Mouse (Mus musculus) left cerebral cortex, postnatal 14 days (tissue): ENCODE results near the gene Urad. TPM values are rescaled to one million over a fixed set of nuclear protein-coding genes. Genes with fewer than 3 reads are reported as not detected.

ENCODE experiments used
- DNase-seq, 2 experiments: peaks; one replicate each; pipeline ENCODE4 v3.0.0; 2021 to 2022; ENCODE audit warnings: low spot score in 2 of 2, mixed read lengths in 1 of 2
- intact Hi-C: fragments of 180-260 bp; cut with DNase I; formaldehyde crosslinking; loops from one replicate; pipeline ENCODE4 v1.15.1; 2025
- long read RNA-seq, 2 experiments: library from polyadenylated mRNA; stranded (forward); transcript quantifications; one replicate each; pipeline ENCODE4 v2.0.0; 2021
- total RNA-seq, 2 experiments: library from RNA; stranded (reverse); gene quantifications; 2 replicates each; pipeline ENCODE4 v1.2.3; 2021

Urad gene
- total RNA-seq = not detected
- long read RNA-seq, experiment 1 = 0 reads
- long read RNA-seq, experiment 2 = 0 reads

DNA sequence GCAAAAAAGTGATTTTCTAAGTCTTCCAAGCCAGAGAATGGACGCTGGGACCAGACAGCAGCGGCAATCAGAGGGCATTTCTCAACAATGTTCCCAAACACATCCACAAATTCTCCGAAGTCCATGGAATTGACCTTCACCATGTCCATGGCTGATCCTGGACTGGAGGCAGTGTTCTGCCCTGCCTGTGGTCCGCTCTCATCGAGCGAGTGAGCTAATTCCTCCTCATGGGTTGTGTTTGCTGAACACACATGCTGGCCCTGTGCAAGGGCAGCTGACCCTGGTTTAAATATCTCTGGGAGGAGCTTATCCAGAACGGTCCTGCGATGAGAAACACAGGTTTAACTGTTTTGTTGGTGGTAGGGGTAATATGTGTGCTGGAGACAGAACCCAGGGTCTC is at the start of gene Urad:
TSS of gene Urad (minus strand) at position 258 of the 400 bp plus-strand sequence.
- DNase-seq = no peak
- intact Hi-C loops = no loop called here

DNA sequence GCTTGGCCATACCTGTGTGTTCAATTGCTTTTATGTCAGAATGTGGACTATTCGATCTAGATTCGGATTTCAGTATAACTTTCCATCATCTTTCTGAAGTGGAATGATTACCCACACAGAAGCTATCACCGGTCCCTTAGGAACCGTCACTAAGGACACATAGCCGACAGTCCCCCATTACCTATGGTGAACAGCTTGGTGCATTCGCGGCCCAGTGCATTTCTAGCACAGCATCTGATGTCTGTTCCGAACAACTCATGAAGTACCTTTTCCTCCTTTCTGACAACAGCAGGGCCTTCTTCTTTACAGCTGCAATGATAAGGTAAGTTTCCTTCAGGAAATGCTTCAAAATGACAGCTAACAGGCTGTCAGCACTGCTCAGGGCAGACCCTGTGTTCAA is 48.0 kb upstream of the Urad start:
- intact Hi-C loops = no loop called here
- no peak for DNase-seq

DNA sequence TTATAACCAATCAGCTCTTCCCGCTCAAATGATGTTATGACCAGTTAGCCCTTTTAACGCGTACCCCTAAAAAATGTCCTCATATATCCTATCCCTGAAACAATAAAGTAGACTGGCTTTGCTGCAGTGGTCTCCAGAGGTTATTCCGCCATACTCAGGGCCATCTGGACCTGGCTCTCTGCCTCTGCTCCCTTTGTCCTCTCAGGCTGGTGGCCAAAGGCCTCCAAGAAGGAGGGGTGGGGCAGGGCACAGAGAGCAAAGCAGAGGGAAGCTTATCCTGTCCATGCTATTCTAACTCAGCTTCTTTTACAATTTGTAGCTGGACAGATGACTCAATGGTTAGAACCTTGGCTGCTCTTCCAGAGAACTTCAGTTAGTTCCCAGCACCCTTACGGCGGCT is 46.0 kb upstream of the Urad start:
- intact Hi-C loops = no loop called here
- no peak for DNase-seq

DNA sequence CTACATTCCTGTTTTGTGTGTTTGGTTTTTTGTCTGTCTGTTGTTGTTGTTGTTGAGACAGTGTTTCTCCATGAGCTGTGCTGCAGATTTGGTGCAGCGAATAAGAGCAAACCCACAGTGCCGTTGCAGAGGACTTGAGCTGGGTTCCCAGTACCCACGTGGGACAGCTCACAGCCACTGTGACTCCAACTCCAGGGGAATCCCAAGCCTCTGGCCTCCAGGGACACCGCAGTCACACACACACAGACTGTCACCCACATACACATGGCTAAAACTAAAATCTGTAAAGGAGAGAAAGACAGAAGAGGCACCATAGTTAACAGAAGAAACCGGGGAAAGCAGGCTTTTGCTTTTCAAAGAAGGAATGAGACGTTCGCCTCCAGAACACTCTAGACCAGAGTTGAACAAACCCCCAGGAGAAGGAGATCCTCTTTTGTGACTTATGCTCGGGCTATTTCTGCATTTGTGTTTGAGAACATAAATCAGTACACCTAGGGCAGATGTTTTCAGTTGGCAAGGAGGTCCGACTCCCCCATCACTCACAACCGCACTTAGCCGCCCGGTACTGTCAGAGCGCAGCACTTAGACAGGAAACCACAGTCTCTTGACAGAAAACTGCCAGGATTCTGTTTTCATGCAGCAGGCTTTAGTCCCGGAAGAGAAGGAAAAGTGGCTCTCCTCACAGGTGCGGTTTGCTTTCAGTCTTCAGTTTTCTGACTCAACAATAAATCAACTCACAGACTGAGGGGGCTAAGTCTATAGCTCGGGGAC is 43.9 kb upstream of the Urad start:
- no peak for DNase-seq
- intact Hi-C loops = no loop called here

DNA sequence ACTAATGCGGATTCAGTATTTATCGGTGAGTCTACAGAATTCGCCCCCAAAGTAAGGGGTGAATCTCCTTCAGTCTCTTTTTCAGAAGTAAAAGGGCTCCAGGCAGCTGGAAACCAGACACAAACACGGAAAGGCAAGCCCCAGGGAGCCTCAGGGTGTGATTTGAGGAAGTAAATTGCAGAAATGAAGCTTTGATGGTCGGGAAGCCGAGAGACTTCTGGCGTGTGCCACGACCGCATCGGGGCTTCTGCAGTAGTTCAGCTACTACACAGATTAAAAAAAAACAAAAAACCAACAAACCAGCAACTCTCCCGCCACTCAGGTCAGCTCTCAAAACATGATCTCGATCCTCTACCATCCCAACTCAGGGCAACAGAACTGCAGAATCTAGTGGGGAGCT is 40.8 kb upstream of the Urad start:
- peak; percentile 11 to 43 for DNase-seq
- intact Hi-C loops = no loop called here

DNA sequence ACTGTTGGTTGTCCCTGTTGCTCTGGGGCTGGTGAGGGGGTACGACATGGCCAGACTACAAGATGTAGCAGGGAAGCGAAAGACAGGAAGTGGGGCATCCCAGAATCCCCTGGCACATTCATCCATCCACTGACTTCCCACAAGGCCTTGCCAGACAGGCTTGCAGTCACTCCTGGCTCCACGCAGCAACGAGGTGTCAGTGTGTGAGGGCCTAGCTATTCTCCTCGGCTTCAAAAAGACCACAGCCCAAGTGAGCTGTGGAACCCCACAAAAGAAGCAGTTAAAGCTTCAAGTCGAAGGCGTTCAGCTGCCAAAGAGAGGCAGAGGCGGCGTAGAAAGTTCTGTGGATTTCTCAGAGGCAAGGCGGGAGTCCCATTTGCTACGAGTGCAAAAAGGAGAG is 36.2 kb upstream of the Urad start:
- intact Hi-C loops = no loop called here
- no peak for DNase-seq

DNA sequence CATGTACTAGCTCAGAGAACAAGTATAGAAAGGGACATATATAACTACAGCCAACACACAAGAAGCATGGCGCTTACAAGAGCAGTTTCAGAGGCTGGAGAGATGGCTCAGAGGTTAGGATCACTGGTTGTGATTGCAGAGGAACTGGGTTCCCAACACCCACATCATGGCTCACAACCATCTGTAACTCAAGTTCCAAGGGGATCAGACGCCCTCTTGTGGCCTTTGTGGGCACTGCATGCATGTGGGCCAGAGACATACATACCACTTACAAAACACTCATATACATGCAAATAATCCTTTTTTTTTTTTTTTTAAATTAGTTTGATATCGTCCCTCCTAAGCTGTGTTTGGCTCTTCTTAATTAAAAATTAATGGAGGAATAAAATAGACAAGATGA is 35.3 kb upstream of the Urad start:
- DNase-seq = no peak
- intact Hi-C loops = no loop called here

DNA sequence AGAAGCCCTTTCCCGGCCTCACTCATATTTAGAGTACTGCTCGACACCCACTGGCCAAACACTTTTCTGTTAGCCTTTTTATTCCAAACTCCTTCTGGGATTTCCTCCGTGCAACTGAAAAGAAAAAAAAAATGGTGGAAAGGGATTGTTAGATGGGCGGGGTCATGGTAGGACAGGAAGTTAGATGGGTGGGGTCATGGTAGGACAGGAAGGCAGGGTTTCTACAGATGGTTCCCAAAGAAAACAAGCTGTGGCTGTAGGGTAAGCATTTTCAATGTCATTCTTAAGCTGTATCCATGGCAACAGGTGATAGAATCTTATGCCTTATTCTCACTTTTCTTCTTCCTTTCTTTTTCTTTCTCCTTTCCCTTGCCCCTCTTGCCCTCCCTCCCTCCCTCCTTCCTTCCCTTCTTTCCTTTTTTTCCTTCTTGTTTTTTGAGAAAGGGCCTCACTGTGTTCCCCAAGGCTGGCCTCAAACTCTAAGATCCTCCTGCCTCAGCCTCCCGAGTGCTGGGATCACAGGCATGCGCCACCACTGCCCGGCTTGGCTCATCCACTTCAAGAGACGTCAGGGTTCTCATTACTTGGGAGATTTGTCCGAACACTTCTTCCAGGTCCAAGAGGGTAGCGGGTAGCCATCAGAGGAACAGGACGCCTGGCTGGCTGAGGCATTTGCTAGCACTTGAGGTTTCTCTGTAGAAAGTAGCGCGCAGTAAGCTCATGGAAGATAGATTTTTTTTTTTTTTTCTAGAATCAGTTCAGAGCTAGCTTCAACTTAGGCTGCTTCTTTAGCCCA is 34.2 kb upstream of the Urad start:
- intact Hi-C loops = no loop called here
- DNase-seq = no peak

DNA sequence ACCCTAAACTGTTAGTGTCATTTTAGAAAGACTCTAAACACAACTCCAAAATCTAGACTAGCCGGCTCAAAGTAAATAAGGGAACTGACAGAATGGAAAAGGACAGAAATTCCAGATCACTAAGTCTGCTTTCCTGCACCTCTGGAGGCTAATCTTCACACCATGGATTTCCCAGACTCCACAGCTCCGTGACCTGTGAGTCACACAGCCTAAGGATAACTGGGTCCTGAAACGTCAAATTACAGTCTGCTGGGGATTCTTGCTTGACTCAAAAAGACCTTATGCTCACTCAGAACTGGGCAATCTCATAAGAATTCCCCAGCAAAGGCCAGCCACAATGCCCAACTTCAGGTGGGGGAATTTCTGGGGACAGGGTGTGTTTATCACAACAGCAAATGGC is 33.5 kb upstream of the Urad start:
- DNase-seq = no peak
- intact Hi-C loops = no loop called here

DNA sequence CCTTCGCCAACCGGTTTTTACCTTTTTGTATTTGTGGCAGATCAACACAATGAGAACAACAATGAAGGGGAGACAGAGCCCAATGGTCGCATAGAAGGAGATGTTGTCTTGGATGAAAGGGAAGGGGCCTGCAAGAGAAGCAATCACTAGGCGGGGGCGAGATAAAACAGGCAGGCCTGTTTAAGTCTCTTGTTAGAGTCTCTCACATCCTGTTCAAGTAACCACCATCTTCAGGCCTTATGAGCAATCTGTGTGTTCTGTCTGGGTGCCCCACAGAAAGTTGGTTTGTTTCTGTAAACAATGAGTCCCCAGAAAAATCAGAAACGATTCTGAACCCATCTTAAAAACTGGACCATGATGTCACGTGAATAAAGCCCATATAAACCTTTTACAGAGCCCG is 32.7 kb upstream of the Urad start:
- intact Hi-C loops = no loop called here

DNA sequence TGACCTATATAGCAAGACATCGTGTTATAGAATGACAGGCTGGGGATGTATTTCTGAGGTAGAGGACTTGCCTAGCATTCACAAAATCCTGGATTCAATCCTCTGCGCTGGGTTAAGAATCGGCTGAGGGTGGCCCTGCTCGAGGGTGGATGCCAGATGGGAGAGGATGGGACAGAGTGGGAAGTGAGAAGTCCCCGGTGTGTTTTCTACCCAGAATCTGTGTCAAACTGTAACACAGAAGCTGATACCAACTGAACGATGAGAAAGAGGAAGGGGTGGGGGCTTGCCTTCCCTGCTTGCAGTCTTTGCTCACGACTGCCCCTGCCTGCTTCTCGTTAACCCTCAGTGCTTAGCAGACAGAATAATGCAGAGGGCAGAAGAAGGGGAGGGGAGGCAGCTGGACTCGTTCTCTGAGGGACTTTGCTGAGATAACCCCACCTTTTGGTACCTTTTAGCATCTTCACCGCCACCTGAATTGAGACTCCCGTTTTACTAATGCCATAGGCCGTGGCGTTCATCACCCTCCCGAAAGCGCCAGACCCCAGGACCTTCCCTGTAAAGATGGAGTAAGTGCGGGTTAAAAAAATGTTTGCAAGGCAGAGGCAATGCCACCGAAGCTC is 32.0 kb upstream of the Urad start:
- peak; percentile 66 to 73 for DNase-seq
- intact Hi-C loops = no loop called here

More for the DNA sequence above, 32.7 kb upstream of the Urad start:
- DNase-seq = no peak

DNA sequence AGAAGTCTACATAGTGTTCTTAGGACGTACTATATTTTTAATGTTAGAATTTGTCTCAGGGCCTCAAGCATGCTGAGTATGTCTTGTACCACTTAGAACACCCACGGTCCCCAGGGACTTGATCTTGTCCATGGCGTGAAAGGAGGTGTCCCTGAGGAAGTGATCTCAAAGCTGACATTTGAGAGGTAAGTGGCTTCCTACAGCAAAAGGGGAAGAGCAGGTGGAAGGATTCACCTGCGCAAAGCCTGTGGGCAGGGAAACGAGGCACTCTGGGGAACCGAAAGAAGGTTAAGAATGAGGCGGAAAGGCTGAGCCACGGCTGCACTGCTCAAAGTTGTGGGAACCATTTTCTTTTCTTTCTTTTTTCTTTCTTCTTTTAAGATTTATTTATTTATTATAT is 29.7 kb upstream of the Urad start:
- no peak for DNase-seq

DNA sequence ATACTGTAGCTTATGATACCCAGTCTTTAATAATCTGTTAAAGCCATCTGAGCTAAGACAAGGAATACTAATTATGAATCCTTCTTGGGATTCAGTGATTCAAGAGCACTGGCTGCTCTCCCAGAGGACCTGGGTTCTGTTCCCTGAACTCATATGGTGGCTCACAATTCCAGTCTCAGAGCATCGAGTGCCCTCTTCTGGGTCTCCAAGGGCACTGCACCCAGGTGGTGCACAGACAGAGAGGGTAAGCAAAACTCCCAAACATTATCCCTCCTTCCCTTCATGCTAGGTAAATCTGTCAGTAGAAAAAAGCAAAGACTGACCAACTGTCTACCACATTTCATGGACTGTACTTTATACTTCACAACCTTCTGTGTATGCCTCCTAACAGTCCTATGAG is 23.7 kb upstream of the Urad start:
- DNase-seq = no peak
- intact Hi-C loops = no loop called here

More for the DNA sequence above, 29.7 kb upstream of the Urad start:
- intact Hi-C loops = no loop called here

DNA sequence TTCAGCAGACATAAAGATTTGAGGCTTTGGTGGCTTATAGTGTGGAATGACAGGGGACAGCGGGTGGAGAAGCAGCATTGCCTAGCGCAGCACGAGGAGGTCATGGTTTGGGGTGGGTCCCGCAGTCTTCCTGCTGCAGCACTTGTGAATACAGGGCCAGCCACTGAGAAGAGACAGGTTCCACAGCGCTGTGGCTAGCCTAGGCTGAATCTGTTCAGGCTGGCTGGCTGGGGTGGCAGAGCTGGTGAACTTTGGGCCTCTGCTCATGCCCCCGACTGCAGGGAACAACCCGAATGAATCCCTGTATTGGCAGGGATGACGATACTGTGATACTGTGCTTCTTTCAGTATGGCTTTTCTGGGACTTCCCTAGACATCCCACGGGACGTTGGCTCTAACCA is 21.7 kb upstream of the Urad start:
- DNase-seq = no peak
- intact Hi-C loops = no loop called here

DNA sequence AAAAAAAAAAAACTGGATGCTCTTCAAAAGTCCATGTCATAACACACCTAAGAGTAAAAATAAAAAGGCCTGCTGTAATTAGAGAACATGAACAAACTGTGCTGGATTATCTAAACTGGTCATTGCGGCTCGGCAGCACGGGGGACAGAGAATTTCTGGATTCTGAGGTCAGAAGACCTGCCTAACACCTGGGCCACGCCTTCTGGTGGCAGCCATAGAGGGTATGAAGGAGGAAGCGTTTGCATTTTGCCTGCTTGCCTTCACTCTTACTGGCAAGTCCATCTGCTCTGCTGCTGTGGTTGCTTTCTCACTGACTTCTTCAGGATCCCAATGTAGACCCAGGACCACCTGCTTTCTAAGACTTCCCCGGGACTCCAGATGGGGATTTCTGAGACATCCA is 20.7 kb upstream of the Urad start:
- intact Hi-C loops = no loop called here
- DNase-seq = no peak

DNA sequence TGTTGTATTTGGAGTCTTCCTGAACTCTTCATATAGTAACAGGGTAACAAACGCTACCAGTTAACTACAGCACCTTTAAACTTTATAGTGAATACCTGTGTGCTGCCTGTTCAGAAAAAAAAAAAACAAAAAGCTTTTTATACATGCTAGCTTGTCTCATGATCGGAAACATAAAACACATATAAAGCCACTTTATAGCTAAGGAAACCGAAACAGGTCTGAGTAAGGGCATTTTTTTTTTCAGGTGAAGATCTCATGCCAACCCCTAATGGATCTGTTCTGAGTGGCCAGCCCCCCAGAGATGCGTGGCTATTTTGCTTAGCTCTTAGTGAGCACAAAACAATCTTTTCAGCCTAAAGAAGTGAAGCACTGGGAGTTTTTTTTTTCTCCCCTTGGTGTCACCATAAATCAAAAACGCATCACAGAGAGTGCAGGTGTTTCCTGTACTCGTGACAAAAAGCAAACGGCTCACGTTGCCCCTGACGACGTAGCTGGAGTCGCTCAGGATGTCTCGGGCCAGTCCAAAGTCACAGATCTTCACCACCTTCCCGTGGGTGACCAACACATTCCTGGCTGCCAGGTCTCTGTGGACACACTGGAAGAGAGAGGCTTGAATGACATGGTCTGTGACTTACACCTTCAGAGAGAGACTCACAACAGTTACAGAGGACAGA is 18.6 kb upstream of the Urad start:
- intact Hi-C loops = no loop called here
- DNase-seq = no peak

DNA sequence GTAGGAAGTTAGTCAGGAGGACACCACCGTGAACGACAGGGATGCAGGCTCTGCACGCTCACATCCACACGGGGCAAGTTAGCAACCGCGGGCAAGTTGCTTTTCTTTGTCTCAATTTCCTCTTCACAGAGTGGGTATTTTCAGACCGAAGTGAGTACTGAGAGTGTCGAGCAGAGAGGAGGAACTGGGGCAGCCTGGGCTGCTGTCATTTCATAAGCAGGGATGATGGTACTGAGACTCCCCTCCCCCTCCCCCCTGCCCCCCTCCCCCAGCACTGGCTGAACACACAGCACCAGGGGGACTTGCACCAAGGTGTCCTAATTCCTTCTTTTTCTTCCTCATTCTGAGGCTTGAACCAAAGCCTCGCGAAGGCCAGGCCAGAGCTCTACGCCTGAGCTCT is 17.3 kb upstream of the Urad start:
- intact Hi-C loops = no loop called here
- no peak for DNase-seq

DNA sequence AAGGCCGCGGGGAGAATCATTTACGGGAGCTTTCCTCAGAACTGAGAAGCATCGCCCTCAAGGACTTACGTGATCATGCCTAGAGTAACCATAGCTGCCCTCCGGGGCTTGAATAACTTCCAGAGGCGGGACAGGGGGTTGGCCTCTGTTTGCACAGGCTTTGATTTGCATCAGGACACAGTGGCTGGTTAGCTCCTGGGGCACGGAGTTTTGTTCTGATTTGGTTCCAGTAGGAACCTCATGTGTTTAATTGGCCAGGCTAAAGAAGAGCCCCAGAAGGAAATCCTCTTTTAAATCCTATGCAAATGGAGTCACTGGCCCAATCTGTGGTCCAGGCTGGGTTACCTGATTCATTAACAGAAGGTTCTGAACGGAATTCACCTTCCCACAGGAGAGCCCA is 16.7 kb upstream of the Urad start:
- no peak for DNase-seq
- intact Hi-C loops = no loop called here

DNA sequence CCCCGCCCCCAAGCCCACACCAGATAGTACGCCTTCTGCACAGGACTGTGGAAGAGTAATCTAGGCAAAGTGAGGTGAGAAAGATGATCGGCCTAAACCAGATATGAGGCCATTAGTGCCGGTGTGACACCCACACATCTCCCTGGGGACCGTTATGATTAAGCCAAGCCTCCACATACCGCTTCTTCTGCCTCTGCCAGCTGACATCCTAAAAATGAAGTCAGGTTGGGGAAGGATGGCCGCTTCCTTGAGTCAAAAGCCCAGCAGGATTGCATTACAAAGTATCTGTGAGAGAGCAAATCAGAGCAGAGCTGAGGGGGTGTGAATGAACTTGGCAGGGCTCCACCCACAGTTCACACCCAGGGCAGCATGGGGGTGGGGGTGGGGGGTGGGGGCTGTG is 10.5 kb upstream of the Urad start:
- DNase-seq = no peak

DNA sequence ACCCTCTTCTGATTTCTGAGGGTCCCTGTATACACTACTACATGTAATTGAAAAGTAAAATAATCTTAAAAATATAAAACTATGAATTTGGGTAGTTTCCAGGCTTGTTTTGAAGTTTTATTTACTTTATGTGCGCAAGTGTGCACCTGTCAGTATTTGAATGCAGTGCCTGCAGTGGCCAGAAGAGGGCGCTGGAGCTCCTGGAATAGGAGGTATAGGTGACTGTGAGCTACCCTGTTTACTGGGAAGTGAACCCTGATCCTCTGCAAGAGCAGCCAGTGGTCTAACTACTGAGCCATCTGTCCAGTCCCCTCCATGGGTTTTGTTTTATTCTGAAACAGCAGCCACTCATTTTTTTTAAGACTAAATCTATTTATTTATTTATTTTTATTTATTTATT is 9.3 kb upstream of the Urad start:
- DNase-seq = peak; percentile 39 to 63
- intact Hi-C loops = no loop called here

More for the DNA sequence above, 10.5 kb upstream of the Urad start:
- intact Hi-C loops = no loop called here
